Mouse (Mus musculus) kidney, postnatal 14 days (tissue): Measurements from ENCODE around the gene Krt27.
A peak's percentile ranks its signal among the peaks of the same experiment; 100 is the strongest.

Source experiments
- DNase-seq: peaks from one replicate; pipeline ENCODE4 v3.0.0; 2022; ENCODE audit warnings: mixed read lengths

Krt27 gene

DNA sequence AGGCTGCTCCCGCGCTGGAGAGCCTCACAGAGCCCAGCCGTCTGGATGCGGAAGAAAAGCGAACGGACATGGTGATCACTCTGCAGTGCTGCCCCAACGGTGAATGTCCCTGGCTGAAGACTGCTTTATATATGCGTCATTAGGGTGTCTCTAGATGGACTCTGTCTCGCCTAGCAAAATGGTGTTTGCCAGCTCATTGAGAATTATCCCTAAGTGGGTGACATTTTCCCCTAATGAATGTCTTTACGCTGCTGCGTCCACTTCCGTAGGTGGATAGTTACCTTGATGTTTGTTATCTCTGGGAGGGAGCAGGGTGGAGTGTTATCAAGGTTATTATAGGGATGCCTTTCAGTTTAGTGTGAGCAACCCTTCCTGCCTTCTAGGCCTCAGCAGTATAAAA is at the start of gene Krt27:
Gene Krt27 (minus strand): TSS at position 101 of the 400 bp plus-strand sequence.
- DNase-seq: no peak

DNA sequence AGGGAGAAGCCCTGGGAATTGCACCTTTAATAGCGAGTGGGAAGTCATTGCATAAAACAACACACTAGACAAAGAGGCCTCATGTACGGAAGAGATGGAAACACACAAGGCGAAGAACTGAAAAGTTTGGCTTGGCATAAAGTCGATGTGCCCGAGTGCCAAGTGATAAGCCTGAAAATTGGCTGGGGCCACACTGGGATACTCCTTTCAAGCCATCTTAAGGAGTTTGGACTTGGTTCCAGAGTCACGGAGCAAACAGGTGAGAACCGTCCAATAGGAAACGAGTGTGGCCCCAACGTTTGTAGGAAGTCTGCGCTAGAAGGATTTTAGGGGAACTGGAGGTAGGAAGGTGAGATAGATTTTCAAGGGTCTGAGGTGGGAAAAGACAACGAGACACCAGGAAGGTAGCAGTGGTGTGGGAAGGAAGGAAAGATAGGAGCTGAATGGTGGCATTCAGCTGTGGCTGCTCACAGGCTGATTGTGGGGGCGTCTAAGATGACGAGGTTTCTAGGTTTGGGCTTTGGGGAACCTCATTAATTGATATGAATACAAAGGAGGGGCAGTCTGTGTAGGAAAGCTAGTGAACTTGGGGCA is 49.1 kb upstream of the Krt27 start:
- no peak for DNase-seq

DNA sequence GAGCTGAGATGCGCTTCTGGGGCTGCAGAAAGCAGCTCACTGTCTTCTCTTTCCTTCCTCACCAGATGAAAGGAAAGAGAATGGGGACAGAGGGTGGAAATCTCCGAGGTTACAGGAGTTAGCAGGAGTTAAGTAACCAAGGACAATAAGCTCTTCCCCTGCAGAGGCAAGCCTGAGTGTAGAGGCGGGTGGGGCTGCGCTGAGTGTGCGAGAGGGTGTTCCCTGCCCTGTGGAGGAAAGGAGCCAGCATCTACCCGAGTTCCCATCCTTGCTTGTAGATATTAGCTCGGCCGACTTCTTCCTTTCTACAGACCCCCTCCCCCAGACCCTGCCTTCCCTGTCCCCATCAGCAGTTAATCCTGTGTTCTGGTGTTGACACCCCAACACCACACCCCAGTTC is 47.9 kb upstream of the Krt27 start:
- DNase-seq: no peak

DNA sequence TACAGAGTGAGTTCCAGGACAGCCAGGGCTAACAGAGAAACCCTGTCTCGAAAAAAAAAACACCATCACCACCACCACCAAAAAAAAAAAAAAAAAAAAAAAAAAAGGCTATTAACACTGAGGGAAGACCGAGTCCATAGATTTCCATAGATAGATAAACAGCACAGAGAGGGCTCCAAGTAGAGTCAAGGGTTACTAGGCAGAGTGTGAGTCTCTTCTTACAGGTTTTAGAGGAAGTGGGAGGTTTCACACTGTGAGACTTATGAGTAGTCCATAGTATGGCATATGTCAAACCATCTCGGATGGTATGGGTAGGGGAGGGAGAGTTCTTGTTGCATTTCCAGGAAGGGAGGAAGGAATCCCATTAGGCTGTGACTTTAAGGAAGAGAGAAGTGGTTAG is 47.2 kb upstream of the Krt27 start:
- DNase-seq: no peak

DNA sequence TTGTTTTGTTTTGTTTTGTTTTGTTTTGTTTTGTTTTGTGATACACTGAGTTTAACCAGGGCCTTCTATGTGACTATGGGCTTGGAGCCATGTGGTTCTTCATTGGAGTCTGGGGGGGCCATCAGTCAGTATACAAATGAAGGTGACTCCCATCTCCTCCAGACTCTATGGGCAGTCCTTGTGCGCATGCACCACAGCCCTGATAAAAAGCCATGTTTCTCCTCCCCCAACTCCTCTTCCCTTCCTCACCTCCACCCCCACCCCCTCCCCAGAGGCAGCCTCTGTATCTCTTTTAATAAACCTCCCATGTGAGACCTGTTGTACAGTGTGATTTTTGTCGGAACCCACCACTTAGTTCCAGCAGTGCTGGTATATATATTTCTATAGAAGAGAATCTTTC is 45.8 kb upstream of the Krt27 start:
- DNase-seq: no peak

DNA sequence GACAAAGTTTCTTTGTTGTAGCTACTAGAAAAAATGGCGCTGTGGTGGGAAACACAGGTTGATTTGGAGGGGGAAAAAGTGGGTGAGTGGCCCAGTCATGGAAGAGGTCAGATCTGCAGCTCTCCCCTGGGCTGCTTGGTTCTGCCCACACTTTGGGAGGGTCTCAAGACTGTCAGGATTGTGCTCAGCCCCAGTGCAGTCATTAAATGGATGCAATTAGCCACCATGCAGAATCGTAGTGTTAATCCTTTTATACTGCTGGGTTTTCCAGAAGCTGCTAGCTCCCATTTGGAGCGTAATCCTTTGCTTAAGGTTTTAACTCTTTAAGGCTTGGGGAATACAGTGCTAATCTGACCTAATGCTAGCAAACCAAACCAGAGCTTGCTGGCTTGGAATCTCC is 45.1 kb upstream of the Krt27 start:
- no peak for DNase-seq

DNA sequence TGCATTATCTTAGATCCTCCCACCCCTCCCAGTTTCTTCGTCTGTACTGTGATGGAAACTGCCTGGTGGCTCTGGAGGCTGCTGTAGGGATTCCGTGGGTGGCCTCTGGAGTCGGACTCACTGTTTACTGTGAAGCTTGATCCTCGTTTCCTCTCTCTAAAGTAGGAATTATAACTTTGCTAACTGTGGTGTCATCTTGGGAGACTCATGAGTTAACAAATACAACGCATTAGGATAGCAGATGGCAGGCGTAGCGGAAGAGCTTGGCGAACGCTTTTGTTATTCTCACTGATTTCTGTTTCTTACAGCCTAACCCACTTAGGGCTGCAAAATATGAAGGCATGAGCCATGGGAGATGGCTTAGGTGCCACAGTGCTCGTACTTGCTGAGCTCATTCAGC is 41.6 kb upstream of the Krt27 start:
- DNase-seq: no peak

DNA sequence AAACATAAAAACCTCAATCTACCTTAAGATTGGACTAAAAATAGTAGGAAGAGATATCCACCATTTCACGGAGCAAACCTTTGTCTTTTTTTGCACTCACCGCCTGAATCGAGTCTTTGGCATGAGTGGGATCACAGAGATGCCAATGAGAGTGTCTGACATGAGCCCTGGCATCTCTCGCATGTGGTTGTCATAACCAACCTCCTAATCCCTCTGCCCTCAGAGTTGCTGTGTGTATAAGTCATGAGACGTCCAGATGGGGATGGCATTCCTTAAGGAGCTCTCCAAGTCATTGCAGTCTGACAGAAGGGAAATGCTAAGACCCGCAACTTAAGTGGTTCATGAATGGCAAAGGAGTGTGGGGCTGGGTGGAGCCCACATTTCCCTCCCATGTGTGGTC is 40.5 kb upstream of the Krt27 start:
- DNase-seq: no peak

DNA sequence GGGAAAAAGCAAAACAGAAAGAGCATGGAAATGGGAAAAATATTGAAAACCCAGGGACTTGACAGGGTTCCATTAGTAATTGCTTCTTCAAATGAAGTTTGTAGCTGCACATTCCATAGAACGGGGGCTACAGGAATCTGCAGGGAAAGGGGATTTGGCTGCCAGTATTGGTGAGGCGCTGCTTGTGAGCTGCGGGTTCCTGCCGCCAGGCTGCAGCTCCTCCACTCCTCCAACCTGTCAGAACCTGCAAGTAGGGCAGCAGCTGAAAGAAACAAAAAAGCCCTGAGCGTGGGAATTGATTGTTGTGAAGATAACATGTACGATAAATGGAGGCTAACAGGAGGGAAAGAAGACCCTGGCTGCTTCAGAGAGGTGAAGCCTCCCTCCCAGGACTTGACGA is 40.0 kb upstream of the Krt27 start:
- no peak for DNase-seq

DNA sequence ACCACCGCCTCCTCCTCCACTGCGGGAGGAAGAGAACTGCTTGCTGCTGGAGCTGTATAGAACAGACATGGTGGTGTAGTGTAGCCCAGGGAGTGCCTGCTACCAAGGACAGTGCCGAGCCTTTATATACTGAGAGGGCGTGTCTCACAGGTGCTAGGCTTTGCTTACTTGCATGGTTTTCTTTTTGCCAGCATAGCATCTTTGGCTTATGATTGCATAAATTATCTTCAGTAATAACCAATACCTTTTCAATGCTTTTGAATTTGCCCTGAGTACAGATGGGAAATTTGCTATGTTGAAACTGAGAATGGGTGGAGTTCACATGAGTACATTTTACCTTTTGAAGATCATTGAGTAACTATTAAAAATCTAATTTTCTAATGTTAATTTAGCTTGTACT is 38.4 kb upstream of the Krt27 start, which contains the start of gene Krt10:
Gene Krt10 (minus strand): TSS at position 101 of the 400 bp plus-strand sequence.
- DNase-seq: no peak

DNA sequence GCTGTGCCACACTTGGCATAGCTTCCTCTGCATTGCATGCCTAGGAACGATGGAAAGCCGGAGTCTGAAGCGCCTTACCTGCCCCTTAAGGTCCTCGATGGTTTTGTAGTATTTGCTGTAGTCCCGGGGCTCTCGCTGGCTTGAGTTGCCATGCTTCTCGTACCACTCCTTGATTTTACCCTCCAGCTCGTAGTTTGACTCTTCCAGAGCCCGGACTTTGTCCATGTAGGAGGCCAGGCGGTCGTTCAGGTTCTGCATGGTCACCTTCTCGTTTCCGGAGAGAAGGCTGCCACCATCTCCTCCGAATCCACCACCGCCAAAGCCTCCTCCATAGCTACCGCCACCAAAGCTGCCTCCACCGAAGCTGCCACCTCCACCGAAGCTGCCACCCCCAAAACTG is 37.8 kb upstream of the Krt27 start:
- DNase-seq: peak; percentile 5

DNA sequence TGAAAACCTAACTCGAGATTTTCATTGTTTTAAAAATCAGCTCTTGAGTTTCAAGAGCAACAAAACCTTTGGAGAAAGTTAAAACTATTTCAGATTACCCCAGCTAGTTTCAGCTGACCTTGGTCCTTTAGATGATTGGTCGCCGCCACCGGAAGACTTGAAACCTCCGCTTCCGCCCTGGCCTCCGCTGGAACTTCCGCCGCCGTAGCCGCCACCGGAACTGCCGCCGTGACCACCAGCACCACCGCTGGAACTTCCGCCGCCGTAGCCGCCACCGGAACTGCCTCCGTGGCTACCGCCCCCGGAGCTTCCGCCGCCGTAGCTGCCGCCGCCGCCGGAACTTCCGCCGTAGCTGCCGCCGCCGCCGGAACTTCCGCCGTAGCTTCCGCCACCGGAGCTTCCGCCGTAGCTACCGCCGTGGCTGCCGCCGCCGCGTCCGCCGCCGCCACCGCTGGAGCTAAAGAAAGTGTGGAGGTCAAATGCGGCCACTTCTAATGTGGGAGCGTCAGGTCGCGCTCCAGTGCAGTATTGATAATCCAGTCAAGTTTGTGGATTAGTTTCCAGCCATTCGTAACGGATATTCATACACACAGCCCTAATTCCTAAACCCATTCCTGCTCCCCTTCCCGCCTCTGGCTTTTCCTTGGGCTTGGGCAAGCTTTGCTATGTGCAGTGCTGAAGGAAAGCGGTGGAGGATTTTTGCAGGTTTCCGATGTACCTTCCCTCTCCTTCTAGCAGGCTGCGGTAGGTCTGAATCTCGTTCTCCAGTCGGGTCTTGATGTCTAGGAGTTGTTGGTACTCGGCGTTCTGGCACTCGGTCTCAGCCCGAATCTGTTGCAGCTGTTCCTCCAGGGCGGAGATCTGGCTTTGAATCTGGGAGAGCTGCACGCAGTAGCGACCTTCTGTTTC is 35.2 kb upstream of the Krt27 start:
- peak; percentile 94 for DNase-seq

DNA sequence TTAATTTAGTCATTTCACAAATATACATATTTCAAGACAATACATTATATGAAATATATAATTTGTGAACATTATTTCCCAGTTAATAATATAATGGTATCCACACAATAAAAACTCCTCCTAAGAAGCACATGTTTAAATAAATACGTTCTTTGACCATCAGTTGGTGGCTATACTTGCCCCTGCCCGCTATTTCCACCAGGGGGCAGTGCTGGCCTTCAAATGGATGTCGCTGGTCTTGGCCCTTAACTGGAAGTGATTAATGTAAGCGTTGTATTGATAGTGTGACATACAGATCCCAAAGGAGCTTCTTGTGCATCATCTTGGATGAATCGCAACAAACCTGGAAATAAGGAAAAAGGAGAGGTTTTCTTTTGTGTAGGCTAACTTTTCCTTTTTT is 28.7 kb upstream of the Krt27 start:
- peak; percentile 66 for DNase-seq

DNA sequence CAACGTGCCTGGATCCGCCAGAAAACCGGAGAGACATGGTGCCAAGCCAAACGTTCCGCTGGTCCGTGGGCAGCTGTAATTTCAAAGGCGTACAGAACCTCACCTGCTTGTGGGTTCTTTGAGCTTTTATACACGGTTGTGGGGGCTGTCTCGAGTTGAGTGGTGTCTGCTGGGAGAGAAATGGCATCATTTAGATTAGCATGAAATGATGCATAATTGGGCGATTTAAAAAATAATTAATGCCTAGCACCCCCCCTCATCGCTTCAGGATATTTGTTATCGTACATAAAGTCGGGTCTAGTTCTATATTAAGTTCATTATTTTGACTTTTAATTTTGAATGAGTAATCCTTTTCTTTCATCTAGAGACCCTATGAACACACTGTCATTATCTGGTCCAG is 23.9 kb upstream of the Krt27 start, which contains the start of gene Krt28:
Gene Krt28 (minus strand): TSS at position 101 of the 400 bp plus-strand sequence.
- no peak for DNase-seq

DNA sequence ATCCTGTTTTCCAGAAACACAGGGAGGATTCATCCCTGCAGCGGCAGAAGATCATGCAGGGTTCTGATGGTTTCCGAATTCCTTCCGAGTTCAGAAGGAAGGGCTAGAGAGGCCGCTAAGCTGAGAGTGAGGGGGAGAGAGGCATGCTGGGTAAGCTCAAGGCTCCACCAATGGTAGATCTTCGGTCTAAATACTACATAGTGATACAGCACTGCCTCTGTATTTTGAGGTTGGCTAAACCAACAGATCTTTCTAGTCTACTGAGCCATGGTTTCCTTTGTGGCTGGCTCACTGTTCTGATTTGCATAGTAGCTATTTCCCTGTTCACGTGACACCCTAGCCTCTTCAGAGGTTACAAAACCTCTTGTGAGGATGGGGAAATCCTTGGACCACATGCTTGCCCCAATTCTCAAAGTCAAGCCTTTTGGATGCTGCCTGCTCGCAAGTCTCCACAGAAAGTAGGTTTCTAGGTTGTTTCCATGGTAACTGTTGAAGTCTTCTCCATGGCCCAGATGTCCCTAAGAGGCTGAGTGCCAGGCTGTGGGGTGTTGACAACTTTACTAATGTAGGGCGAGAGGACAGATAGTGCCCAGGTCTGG is 19.0 kb upstream of the Krt27 start:
- no peak for DNase-seq

DNA sequence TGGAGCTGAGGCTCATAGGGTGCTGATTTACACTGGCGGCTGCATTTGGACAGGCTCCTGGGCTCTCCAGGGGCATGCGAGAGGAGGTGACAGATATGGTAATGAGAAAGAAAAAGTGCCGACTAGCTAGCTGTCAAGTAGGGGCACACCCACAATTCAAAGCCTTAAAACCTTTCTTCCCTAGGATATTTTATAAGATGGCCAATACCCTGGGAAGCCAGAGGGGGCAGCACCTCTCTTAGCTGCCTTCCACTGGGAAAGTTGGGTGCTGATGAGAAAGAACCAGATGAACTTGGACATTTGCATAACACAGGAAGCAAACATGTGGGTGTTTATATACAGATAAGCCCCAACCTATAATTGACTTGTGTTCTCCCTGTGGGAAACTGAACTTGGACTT is 18.3 kb upstream of the Krt27 start:
- DNase-seq: peak; percentile 8

DNA sequence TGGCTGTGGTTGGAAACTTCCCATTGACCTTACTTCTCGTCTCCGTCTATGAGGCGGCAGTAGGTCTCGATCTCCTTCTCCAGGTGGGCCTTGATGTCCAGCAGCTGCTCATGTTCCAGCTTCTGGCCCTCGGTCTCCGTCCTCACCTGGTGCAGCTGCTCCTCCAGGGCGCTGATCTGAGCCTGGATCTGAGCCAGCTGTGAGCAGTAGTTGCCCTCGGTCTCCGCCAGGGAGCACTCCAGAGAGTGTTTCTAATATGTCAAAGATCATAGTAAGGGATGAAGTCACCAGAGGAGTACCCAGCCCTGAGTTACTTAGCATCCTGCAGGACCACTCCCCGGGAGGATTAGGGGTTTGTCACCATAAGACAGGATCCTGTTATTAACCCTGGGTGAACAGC is 15.9 kb upstream of the Krt27 start:
- no peak for DNase-seq

DNA sequence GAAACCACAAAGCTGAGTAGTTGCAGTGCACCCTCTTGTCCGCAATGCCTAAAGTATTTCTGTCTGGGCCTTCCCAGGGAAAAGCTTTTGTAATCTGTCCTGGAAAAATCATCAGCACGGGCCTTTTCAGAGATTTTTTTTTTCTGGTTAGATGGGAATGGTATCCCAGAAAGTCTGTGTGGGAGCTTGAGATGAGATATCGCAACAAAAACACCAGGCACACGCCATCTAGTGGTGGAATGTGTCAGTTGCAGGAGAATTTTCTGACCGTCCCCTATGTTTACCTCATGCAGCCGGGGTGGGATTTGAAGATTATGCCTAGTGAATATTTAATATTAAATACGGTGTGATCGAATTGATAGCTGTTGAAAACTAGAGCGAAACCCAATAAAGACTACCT is 13.5 kb upstream of the Krt27 start:
- DNase-seq: peak; percentile 29

DNA sequence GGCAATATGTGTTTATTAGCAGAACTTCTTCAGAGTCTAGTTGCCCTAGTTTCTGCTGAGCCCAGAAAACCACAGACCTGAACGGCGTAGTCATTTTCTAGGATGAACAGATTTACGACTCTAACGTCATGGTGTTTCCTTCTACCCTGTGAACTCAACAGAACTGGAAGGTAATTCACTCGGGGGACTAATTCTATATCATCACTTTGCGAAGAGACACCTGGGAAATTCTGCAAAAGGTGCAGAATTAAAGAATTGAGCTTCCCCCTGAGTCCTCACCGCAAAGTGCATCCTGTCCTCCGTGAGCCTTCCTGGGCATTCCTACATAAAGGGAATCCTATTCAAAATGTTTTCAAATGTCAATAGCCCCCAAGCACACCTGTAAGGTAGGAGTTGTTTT is 10.5 kb upstream of the Krt27 start:
- no peak for DNase-seq

DNA sequence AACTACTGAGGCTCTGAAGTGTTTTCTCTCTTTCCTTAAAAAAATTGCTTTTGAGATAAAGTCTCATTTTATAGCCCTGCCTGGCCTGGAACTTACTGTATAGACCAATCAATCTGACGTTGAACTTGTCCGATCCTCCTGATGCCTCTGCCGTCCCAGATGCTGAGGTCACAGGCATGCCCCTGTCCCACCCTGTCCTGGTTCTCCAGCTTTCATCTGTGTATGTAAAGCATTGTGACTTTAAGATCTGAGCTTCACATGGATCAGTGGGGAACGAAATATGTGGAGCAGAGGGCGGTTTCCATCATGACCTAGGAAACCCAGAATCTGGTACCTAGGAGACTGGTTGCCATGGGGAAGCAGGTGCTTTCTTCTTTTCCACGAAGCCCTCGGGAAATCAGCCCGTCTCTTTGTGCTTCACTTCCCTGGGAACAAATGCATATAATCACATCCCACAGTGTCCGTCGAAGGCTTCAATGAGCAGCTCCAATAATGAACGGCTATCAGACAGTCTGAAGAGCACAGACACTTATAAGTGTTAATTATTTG is 11.5 kb downstream of the Krt27 start:
- DNase-seq: no peak

DNA sequence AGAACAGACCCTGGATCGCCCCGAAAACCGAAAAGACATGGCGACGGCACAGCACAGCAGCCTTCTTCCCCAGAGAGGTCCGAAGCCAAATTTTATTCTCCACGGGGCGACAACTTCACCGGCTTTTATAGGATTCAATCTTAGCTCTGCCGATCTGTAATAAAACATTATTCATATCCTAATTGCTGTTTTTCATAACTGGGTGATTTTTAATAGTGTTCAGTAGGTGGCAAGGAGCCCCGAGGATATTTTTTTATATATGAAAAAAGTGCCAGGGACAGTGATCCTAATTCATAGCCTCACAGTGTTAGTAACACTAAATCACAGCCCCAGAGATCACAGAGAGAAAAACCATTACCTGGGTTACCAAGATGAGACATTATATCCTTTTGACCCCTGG is 13.0 kb downstream of the Krt27 start, which contains the start of gene Krt26:
Gene Krt26 (minus strand): TSS at position 101 of the 400 bp plus-strand sequence.
- no peak for DNase-seq

DNA sequence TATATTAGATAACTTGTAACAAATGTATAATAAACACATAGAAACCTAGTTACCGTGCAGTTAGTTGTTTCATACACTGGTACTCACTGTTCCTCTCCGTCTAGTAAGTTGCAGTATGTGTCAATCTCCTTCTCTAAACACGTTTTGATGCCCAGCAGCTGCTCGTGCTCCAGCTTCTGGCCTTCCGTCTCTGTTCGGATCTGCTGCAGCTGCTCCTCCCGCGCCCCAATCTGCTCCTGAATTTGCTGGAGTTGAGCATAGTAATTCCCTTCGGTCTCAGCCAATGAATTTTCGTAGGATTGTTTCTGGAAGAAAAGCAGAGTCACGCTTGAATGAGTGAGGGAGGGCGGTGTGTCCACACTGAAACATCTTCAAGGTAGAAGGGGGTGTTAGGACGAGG is 17.5 kb downstream of the Krt27 start:
- no peak for DNase-seq

DNA sequence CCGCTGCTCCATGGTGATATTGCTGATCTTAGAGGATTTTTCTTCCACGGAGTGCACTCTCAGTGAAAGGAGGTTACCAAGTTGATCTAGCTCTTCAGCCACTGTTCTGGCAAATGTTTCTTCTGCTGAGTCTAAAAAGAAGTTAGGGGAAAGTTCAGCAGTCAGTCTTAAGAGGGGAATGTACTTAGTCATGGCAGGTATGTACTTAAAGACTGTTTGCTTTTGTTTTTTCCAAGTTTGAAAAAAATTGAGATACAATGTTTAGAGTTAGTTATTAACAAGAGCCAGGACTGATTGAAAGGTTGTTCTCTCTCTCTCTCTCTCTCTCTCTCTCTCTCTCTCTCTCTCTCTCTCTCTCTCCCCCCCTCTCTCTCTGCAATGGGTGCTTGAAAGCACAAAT is 21.2 kb downstream of the Krt27 start:
- no peak for DNase-seq

DNA sequence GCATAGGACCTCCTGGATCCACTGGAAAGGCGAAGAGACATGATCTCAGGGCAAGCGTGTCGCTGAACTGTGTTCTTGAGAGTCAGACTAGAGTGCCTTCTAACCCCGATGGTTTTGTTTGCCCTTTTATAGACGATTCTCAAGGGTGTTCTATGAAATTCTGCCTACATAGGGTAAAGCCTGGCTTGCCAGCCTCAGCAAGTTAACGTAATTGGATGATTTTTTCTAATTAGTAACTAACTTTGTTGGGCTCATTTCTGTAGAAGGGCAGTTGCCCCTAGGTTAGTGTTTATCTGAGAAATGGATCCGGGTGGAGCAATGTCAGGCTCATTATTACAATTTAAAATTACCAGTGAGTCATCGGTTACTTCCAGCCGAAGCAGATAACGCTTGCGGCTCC is 28.1 kb downstream of the Krt27 start, which contains the start of gene Krt25:
Gene Krt25 (minus strand): TSS at position 101 of the 400 bp plus-strand sequence.
- DNase-seq: no peak
